Mouse (Mus musculus) MEL (cell line): ENCODE results near the gene Calhm6. TPM values are rescaled to one million over a fixed set of nuclear protein-coding genes. Genes with fewer than 3 reads are reported as not detected.

Experiments used
- DNase-seq: peaks from one replicate; pipeline ENCODE4 v3.0.0; 2011; ENCODE audit warnings: low read depth, low spot score
- H3K27ac ChIP-seq: 2 replicates; pipeline ENCODE4 v1.5.1; 2012; ENCODE audit warnings: low read depth, mild to moderate bottlenecking, control low read depth, low read length, moderate library complexity; ENCODE audit not compliant: control insufficient read depth
- H3K27me3 ChIP-seq, 2 experiments: fragments of 150-350 bp in 1 of 2; sonication (generic) in 1 of 2; 2 replicates each; pipeline ENCODE4 v1.6.1; 2012; ENCODE audit warnings: low read length in 2 of 2, mild to moderate bottlenecking in 2 of 2, improper control_type of control experiment in 1 of 2, moderate library complexity in 1 of 2; ENCODE audit not compliant: insufficient read depth in 2 of 2, control insufficient read depth in 1 of 2
- H3K36me3 ChIP-seq, 2 experiments: 2 replicates each; pipeline ENCODE4 v1.6.1; 2012 to 2014; ENCODE audit warnings: low read length in 2 of 2, improper control_type of control experiment in 1 of 2, inconsistent platforms in 1 of 2, mild to moderate bottlenecking in 1 of 2; ENCODE audit not compliant: insufficient read depth in 2 of 2, control insufficient read depth in 1 of 2
- H3K4me1 ChIP-seq, 2 experiments: fragments of 150-350 bp in 1 of 2; sonication (generic) in 1 of 2; 2 replicates each; pipeline ENCODE4 v1.6.1; 2012; ENCODE audit warnings: low read length in 2 of 2, improper control_type of control experiment in 1 of 2, mild to moderate bottlenecking in 1 of 2; ENCODE audit not compliant: insufficient read depth in 2 of 2, control insufficient read depth in 1 of 2
- H3K4me3 ChIP-seq, 2 experiments: fragments of 150-350 bp in 1 of 2; sonication (generic) in 1 of 2; 2 replicates each; pipeline ENCODE4 v1.5.1; 2012; ENCODE audit warnings: low read depth in 2 of 2, low read length in 2 of 2, mild to moderate bottlenecking in 2 of 2, moderate library complexity in 2 of 2, control low read depth in 1 of 2, improper control_type of control experiment in 1 of 2; ENCODE audit not compliant: control insufficient read depth in 1 of 2, insufficient read depth in 1 of 2
- H3K79me2 ChIP-seq: 2 replicates; pipeline ENCODE4 v1.6.1; 2012; ENCODE audit warnings: mild to moderate bottlenecking, low read length, moderate library complexity; ENCODE audit not compliant: control insufficient read depth, poor library complexity, insufficient read depth
- H3K9ac ChIP-seq: 2 replicates; pipeline ENCODE4 v1.6.1; 2012; ENCODE audit warnings: low read depth, mild to moderate bottlenecking, control low read depth, low read length, moderate library complexity; ENCODE audit not compliant: control insufficient read depth, poor library complexity, severe bottlenecking
- H3K9me3 ChIP-seq: fragments of 150-350 bp; sonication (generic); replicated peaks from 2 replicates; pipeline ENCODE4 v1.6.1; 2012; ENCODE audit warnings: mild to moderate bottlenecking, low read length, improper control_type of control experiment, moderate library complexity; ENCODE audit not compliant: insufficient read depth
- BHLHE40 ChIP-seq: IDR thresholded peaks from 2 replicates; pipeline ENCODE4 v1.6.1; 2012; ENCODE audit warnings: low read depth, mild to moderate bottlenecking, inconsistent platforms, low read length, improper control_type of control experiment, borderline replicate concordance
- CHD1 ChIP-seq: IDR thresholded peaks from 2 replicates; pipeline ENCODE4 v1.6.1; 2012; ENCODE audit warnings: low read depth, mild to moderate bottlenecking, inconsistent platforms, low read length, improper control_type of control experiment
- ETS1 ChIP-seq: IDR thresholded peaks from 2 replicates; pipeline ENCODE4 v1.6.1; 2012; ENCODE audit warnings: low read depth, mild to moderate bottlenecking, inconsistent platforms, low read length, improper control_type of control experiment, moderate library complexity
- GABPA ChIP-seq: IDR thresholded peaks from 2 replicates; pipeline ENCODE4 v1.6.1; 2012; ENCODE audit warnings: low read depth, mild to moderate bottlenecking, inconsistent platforms, low read length, improper control_type of control experiment, moderate library complexity
- MAX ChIP-seq: IDR thresholded peaks from 2 replicates; pipeline ENCODE4 v1.6.1; 2011; ENCODE audit warnings: low read length, improper control_type of control experiment
- MAZ ChIP-seq: IDR thresholded peaks from 2 replicates; pipeline ENCODE4 v1.6.1; 2012; ENCODE audit warnings: low read depth, mild to moderate bottlenecking, inconsistent platforms, low read length, improper control_type of control experiment
- MYB ChIP-seq: IDR thresholded peaks from 2 replicates; pipeline ENCODE4 v1.6.1; 2011; ENCODE audit warnings: mild to moderate bottlenecking, low read depth, low read length, improper control_type of control experiment
- NELFE ChIP-seq: IDR thresholded peaks from 2 replicates; pipeline ENCODE4 v1.6.1; 2011; ENCODE audit warnings: low read depth, low read length, improper control_type of control experiment
- NRF1 ChIP-seq: IDR thresholded peaks from 2 replicates; pipeline ENCODE4 v1.6.1; 2014; ENCODE audit warnings: low read depth, mild to moderate bottlenecking, inconsistent platforms, low read length, improper control_type of control experiment, moderate library complexity; ENCODE audit not compliant: poor library complexity, insufficient read depth, severe bottlenecking
- POLR2A ChIP-seq, 2 experiments: IDR thresholded peaks; 2 replicates each; pipeline ENCODE4 v1.6.1; 2011 to 2012; ENCODE audit warnings: low read length in 2 of 2, mild to moderate bottlenecking in 2 of 2, control low read depth in 1 of 2, improper control_type of control experiment in 1 of 2, low read depth in 1 of 2, moderate library complexity in 1 of 2; ENCODE audit not compliant: control insufficient read depth in 1 of 2, insufficient read depth in 1 of 2, poor library complexity in 1 of 2
- POLR2AphosphoS2 ChIP-seq: IDR thresholded peaks from 2 replicates; pipeline ENCODE4 v1.6.1; 2011; ENCODE audit warnings: low read length, improper control_type of control experiment
- POLR2AphosphoS5 ChIP-seq: IDR thresholded peaks from 2 replicates; pipeline ENCODE4 v1.6.1; 2012; ENCODE audit warnings: low read depth, borderline replicate concordance, mild to moderate bottlenecking, inconsistent platforms, low read length, moderate library complexity, mixed read lengths
- RAD21 ChIP-seq: IDR thresholded peaks from 2 replicates; pipeline ENCODE4 v1.6.1; 2011; ENCODE audit warnings: mild to moderate bottlenecking, low read depth, low read length, improper control_type of control experiment
- SMC3 ChIP-seq: IDR thresholded peaks from 2 replicates; pipeline ENCODE4 v1.6.1; 2011; ENCODE audit warnings: low read depth, low read length, improper control_type of control experiment
- TCF12 ChIP-seq: IDR thresholded peaks from 2 replicates; pipeline ENCODE4 v1.6.1; 2014; ENCODE audit warnings: low read depth, mild to moderate bottlenecking, inconsistent platforms, low read length, improper control_type of control experiment, moderate library complexity
- USF1 ChIP-seq: IDR thresholded peaks from 2 replicates; pipeline ENCODE4 v1.6.1; 2014; ENCODE audit warnings: low read depth, mild to moderate bottlenecking, inconsistent platforms, low read length, improper control_type of control experiment, moderate library complexity
- USF2 ChIP-seq, 2 experiments: IDR thresholded peaks; 2 replicates each; pipeline ENCODE4 v1.6.1; 2011 to 2012; ENCODE audit warnings: improper control_type of control experiment in 2 of 2, low read length in 2 of 2, borderline replicate concordance in 1 of 2, inconsistent platforms in 1 of 2, low read depth in 1 of 2, mild to moderate bottlenecking in 1 of 2; ENCODE audit not compliant: insufficient read depth in 1 of 2
- ZMIZ1 ChIP-seq: IDR thresholded peaks from 2 replicates; pipeline ENCODE4 v1.6.1; 2012; ENCODE audit warnings: low read depth, mild to moderate bottlenecking, inconsistent platforms, low read length, improper control_type of control experiment, moderate library complexity
- ZNF384 ChIP-seq: IDR thresholded peaks from 2 replicates; pipeline ENCODE4 v1.6.1; 2012; ENCODE audit warnings: low read depth, mild to moderate bottlenecking, inconsistent platforms, low read length, improper control_type of control experiment
- polyA plus RNA-seq, 2 experiments: library from polyadenylated mRNA; stranded (reverse) in 1 of 2; unstranded in 1 of 2; fragments of >175 nt in 1 of 2; fragments of >200 nt in 1 of 2; gene quantifications; 2 replicates each; pipeline versions ENCODE4 v1.2.1 to v1.2.4; 2012; ENCODE audit warnings: low replicate concordance in 2 of 2, low read depth in 1 of 2; ENCODE audit not compliant: insufficient read length in 2 of 2, insufficient read depth in 1 of 2, missing spikeins in 1 of 2
- total RNA-seq: library from RNA; depleted of rRNA; stranded (reverse); fragments of 300-350 nt; gene quantifications from 2 replicates; pipeline ENCODE4 v1.2.3, GENCODE M21; 2012

The Calhm6 gene
- total and polyA plus RNA-seq, 3 experiments, result not detected

DNA sequence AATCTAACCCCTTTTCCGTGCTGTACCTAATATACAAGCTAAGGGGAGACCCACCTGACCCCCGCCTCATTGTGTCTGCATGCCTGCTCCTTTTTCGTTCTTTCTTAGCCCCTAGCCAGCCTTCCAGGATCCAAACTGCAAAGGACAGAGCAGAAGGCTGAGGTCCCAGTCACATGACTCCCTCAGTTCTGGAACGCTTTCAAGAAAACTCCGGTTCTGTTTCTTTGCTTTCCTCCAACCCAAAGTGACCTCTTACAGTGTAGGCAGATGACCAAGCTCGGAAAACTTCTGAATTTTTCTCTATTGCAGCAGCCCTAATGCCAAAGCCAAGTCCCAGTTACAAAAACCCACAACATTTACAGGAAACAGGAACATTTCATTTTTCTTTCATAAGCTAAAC, 607 bp upstream of the Calhm6 start:
- Histone ChIP-seq H3K36me3 (no peaks in the 10 kb centered on the region), H3K9me3 (no peaks in the 10 kb centered on the region), H3K9ac (no peak overlapping the region), H3K4me3 (no peak overlapping the region), H3K79me2 (no peaks in the 10 kb centered on the region), H3K27ac (no peak overlapping the region), H3K4me1 (no peaks in the 10 kb centered on the region), H3K27me3 (no peaks in the 10 kb centered on the region)
- DNase-seq, result no peak
- no peak for TF ChIP-seq TCF12
- no peak for TF ChIP-seq GABPA
- no peak for TF ChIP-seq CHD1
- TF ChIP-seq ETS1, result no peak
- TF ChIP-seq MAZ, result no peak
- TF ChIP-seq BHLHE40, result no peak
- TF ChIP-seq MYB, result no peak
- no peak for TF ChIP-seq POLR2AphosphoS5
- TF ChIP-seq USF2 (IDR thresholded peaks at IDR 0.05; ENCODE audit: borderline replicate concordance in 1 of 2, insufficient read depth in 1 of 2, low read depth in 1 of 2, low read length in 2 of 2), result no peak
- TF ChIP-seq SMC3, result no peak
- TF ChIP-seq RAD21, result no peak
- TF ChIP-seq ZMIZ1, result no peak
- TF ChIP-seq ZNF384, result no peak
- TF ChIP-seq MAX, result no peak
- no peak for TF ChIP-seq POLR2A (IDR thresholded peaks at IDR 0.05; ENCODE audit: control insufficient read depth in 1 of 2, insufficient read depth in 1 of 2, low read depth in 1 of 2, low read length in 2 of 2, poor library complexity in 1 of 2)
- TF ChIP-seq POLR2AphosphoS2, result no peak
- no peak for TF ChIP-seq NELFE
- TF ChIP-seq NRF1, result no peak

DNA sequence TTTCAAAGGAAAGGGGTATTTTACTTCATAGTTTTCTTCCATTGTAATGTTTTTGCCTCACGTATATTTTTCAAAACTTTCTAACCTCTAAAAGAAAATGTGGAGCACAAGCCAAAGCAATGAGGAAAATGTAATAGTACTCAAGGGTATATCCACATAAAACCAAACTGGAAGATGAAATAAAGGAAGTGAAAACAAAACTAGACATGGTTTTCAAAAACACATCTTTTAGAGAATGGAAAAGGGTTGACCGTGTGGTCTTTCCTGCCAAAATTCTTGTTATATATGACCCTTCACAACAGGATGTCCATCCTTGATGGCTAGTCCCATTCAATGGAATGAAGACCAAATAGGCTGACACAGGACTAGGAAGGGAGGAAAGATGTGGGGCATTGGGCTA, 9.4 kb downstream of the Calhm6 start:
- Histone ChIP-seq H3K27me3 (no peaks in the 10 kb centered on the region), H3K4me3 (no peak overlapping the region), H3K27ac (no peak overlapping the region), H3K36me3 (no peaks in the 10 kb centered on the region), H3K4me1 (no peaks in the 10 kb centered on the region), H3K9ac (no peak overlapping the region), H3K79me2 (no peaks in the 10 kb centered on the region), H3K9me3 (no peaks in the 10 kb centered on the region)
- no peak for TF ChIP-seq USF1
- DNase-seq, result no peak
